Mouse (Mus musculus) MEL (cell line): ENCODE measurements around the gene Zbtb43.

Experiments
- CTCF ChIP-seq, 3 experiments: IDR thresholded peaks in 2 of 3; conservative IDR thresholded peaks in 1 of 3; 2 replicates each; pipeline ENCODE4 v1.5.1; 2011 to 2012; ENCODE audit warnings: low read length in 3 of 3, low read depth in 2 of 3, mild to moderate bottlenecking in 2 of 3, improper control_type of control experiment in 1 of 3, inconsistent platforms in 1 of 3, mixed read lengths in 1 of 3, moderate library complexity in 1 of 3; ENCODE audit not compliant: control insufficient read depth in 1 of 3, insufficient read depth in 1 of 3, poor library complexity in 1 of 3, severe bottlenecking in 1 of 3
- EP300 ChIP-seq, 2 experiments: IDR thresholded peaks; 2 replicates each; pipeline ENCODE4 v1.6.1; 2011; ENCODE audit warnings: improper control_type of control experiment in 2 of 2, low read length in 2 of 2, low read depth in 1 of 2, mild to moderate bottlenecking in 1 of 2
- POLR2AphosphoS2 ChIP-seq: IDR thresholded peaks from 2 replicates; pipeline ENCODE4 v1.6.1; 2011; ENCODE audit warnings: low read length, improper control_type of control experiment

- TF ChIP-seq CTCF (IDR thresholded peaks at IDR 0.05 in 2 of 3, conservative IDR thresholded peaks at IDR 0.05 in 1 of 3; ENCODE audit: control insufficient read depth in 1 of 3, insufficient read depth in 1 of 3, low read depth in 2 of 3, low read length in 3 of 3, poor library complexity in 1 of 3, severe bottlenecking in 1 of 3) = no peak
- no peak for TF ChIP-seq POLR2AphosphoS2
- TF ChIP-seq EP300 (IDR thresholded peaks at IDR 0.05; ENCODE audit: low read depth in 1 of 2, low read length in 2 of 2) = no peak
Observed at GRCm38 (mm10) chr2:33429339-33429738, 39.0 kb downstream of the Zbtb43 start.
